Mouse (Mus musculus) forebrain, postnatal 0 days (tissue): ENCODE results near the gene Rnf8. TPM values are rescaled to one million over a fixed set of nuclear protein-coding genes. Genes with fewer than 3 reads are reported as not detected.

Experiments
- ATAC-seq: fragments of 200-750 bp; cut with Nextera tagmentation; 2 replicates; pipeline ENCODE4 v1.8.0; 2017; ENCODE audit warnings: mild to moderate bottlenecking, moderate library complexity
- DNase-seq: peaks from one replicate; pipeline ENCODE4 v3.0.0-alpha.2; 2015
- H3K27ac ChIP-seq: fragments of 300-500 bp; sonication (generic); 2 replicates; pipeline ENCODE4 v1.5.1; 2014; ENCODE audit warnings: low read depth, mild to moderate bottlenecking, antibody characterized with exemption, low read length, moderate library complexity, mixed read lengths
- H3K27me3 ChIP-seq: fragments of 300-500 bp; sonication (generic); 2 replicates; pipeline ENCODE4 v1.6.1; 2014; ENCODE audit warnings: mild to moderate bottlenecking, low read length, mixed read lengths; ENCODE audit not compliant: insufficient read depth
- H3K36me3 ChIP-seq: fragments of 300-500 bp; sonication (generic); 2 replicates; pipeline ENCODE4 v1.6.1; 2014; ENCODE audit warnings: mild to moderate bottlenecking, moderate library complexity; ENCODE audit not compliant: insufficient read depth
- H3K4me1 ChIP-seq: fragments of 300-500 bp; sonication (generic); 2 replicates; pipeline ENCODE4 v1.6.1; 2014; ENCODE audit warnings: antibody characterized with exemption; ENCODE audit not compliant: insufficient read depth
- H3K4me2 ChIP-seq: fragments of 300-500 bp; sonication (generic); 2 replicates; pipeline ENCODE4 v1.6.1; 2014; ENCODE audit warnings: low read depth, mild to moderate bottlenecking, moderate library complexity
- H3K4me3 ChIP-seq: fragments of 300-500 bp; sonication (generic); 2 replicates; pipeline ENCODE4 v1.5.1; 2014; ENCODE audit warnings: low read depth, low read length, mixed read lengths
- H3K9ac ChIP-seq: fragments of 300-500 bp; sonication (generic); 2 replicates; pipeline ENCODE4 v1.6.1; 2014; ENCODE audit warnings: mild to moderate bottlenecking
- H3K9me3 ChIP-seq: fragments of 300-500 bp; sonication (generic); 2 replicates; pipeline ENCODE4 v1.6.1; 2016; ENCODE audit warnings: low read length
- CTCF ChIP-seq: sonication (generic); IDR thresholded peaks from 2 replicates; pipeline ENCODE4 v1.5.1; 2016; ENCODE audit warnings: antibody characterized with exemption, control low read depth, low read depth
- WGBS: fragments of 180-500 bp; shearing (Covaris S2); extraction: QIAGEN DNeasy Blood & Tissue Kit; methylation state at CpG from one replicate; pipeline ENCODE4 v1.1.7; 2014; 5-methylcytosine and 5-hydroxymethylcytosine counted together
- polyA plus RNA-seq: library from polyadenylated mRNA; unstranded; fragments of >200 nt; fragmentation: Nextera tagmentation; extraction: Ambion mirVana; gene quantifications from 2 replicates; pipeline ENCODE4 v1.2.1, GENCODE M21; 2015
- total RNA-seq: library from RNA; depleted of rRNA; stranded (reverse); fragments of >200 nt; gene quantifications from 2 replicates; pipeline ENCODE4 v1.2.3, GENCODE M21; 2014

Rnf8 gene
- total and polyA plus RNA-seq, 2 experiments from 2014 or later: 49.0 to 68.8 TPM

- Histone ChIP-seq H3K9ac (no peak overlapping the region), H3K27ac (peak overlapping the region; percentile 22), H3K27me3 (no peaks in the 10 kb centered on the region), H3K4me2 (no peak overlapping the region), H3K36me3 (peaks cover 11% of the 10 kb centered on the region), H3K4me3 (no peak overlapping the region), H3K4me1 (peaks cover 5% of the 10 kb centered on the region; the same call in 1 of the 2 replicates), H3K9me3 (no peaks in the 10 kb centered on the region)
- peak; percentile 86 for ATAC-seq
- peak; percentile 71 for DNase-seq
- TF ChIP-seq CTCF: no peak
- WGBS: 65% methylated on average over 10 of the region's 10 CpGs
Measured at GRCm38 (mm10) chr17:29668051-29668986, 53.7 kb downstream of the Rnf8 start.

- Histone ChIP-seq H3K27me3 (no peaks in the 10 kb centered on the region), H3K27ac (peak overlapping the region; percentile 22; the same call in 1 of the 2 replicates), H3K9me3 (no peaks in the 10 kb centered on the region), H3K4me3 (no peak overlapping the region), H3K36me3 (peaks cover 10% of the 10 kb centered on the region), H3K9ac (no peak overlapping the region), H3K4me2 (no peak overlapping the region), H3K4me1 (peaks cover 5% of the 10 kb centered on the region; the same call in 1 of the 2 replicates)
- no peak for DNase-seq
- 88% methylated on average over 4 of the region's 4 CpGs for WGBS
- no peak for ATAC-seq
- no peak for TF ChIP-seq CTCF
Measured at GRCm38 (mm10) chr17:29669030-29669429, 54.4 kb downstream of the Rnf8 start.

DNA sequence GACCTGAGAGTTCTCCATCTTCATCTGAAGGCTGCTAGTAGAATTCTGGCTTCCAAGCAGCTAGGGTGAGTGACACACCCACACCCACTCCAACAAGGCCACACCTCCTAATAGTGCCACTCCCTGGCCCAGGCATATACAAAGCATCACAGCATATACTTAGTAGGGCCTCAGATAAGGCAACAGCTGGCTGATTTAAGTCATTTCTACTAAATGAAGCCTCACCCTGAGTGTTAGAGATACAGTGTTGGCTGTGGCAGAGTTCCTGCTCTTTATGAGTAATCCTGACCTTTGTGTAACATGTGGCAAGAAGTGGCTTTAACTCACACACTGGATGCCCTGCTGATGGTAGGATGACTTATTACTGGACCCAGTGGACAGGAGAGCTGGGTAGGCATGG, 55.3 kb downstream of the Rnf8 start:
- Histone ChIP-seq H3K4me2 (no peak overlapping the region), H3K4me3 (no peak overlapping the region), H3K9me3 (no peaks in the 10 kb centered on the region), H3K36me3 (peaks cover 15% of the 10 kb centered on the region), H3K27me3 (no peaks in the 10 kb centered on the region), H3K27ac (no peak overlapping the region), H3K9ac (no peak overlapping the region), H3K4me1 (peaks cover 5% of the 10 kb centered on the region; the same call in 1 of the 2 replicates)
- ATAC-seq (no peak), DNase-seq (no peak)
- no peak for TF ChIP-seq CTCF

DNA sequence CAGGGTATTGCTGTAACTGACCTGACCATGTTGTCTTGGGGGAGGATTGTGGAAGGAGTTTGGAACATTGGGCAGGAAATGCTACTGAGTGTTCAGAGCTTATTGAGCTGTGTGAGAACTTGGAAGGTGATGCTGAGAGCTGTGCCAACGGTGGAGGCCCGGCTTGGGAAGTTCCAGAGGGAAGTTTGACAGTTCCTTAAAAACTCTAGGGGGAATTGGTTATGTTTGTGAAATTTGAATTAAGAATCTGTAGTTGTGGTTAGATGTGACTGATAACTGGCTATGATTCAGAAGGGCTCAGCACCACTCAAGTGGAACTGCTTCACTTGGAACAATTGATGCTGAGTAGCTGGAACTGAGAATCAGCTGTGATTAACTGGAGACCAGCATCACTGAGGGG, 56.4 kb downstream of the Rnf8 start:
- WGBS: 61% methylated on average over 2 of the region's 2 CpGs
- no peak overlapping the region for H3K27ac ChIP-seq
- no peak for DNase-seq
- no peak overlapping the region for H3K9ac ChIP-seq
- peaks cover 26% of the 10 kb centered on the region for H3K36me3 ChIP-seq
- H3K27me3 ChIP-seq: no peaks in the 10 kb centered on the region
- no peak for ATAC-seq
- no peak for TF ChIP-seq CTCF
- no peak overlapping the region for H3K4me2 ChIP-seq
- H3K4me3 ChIP-seq: no peak overlapping the region
- no peaks in the 10 kb centered on the region for H3K9me3 ChIP-seq
- peaks cover 5% of the 10 kb centered on the region; the same call in 1 of the 2 replicates for H3K4me1 ChIP-seq

- no peak overlapping the region for H3K9ac ChIP-seq
- H3K27me3 ChIP-seq: no peaks in the 10 kb centered on the region
- ATAC-seq (no peak), DNase-seq (no peak)
- WGBS: 91% methylated on average over 4 of the region's 4 CpGs
- H3K27ac ChIP-seq: no peak overlapping the region
- H3K4me2 ChIP-seq: no peak overlapping the region
- H3K9me3 ChIP-seq: no peaks in the 10 kb centered on the region
- peaks cover 4% of the 10 kb centered on the region; the same call in 1 of the 2 replicates for H3K4me1 ChIP-seq
- H3K4me3 ChIP-seq: no peak overlapping the region
- peaks cover 49% of the 10 kb centered on the region for H3K36me3 ChIP-seq
- no peak for TF ChIP-seq CTCF
Measured at GRCm38 (mm10) chr17:29673325-29673724, 58.7 kb downstream of the Rnf8 start.

GRCm38 (mm10) chr17:29678526-29678925, 63.9 kb downstream of the Rnf8 start:
- TF ChIP-seq CTCF: no peak
- ATAC-seq: no peak
- Histone ChIP-seq H3K9ac (no peak overlapping the region), H3K4me2 (no peak overlapping the region), H3K9me3 (no peaks in the 10 kb centered on the region), H3K36me3 (peaks cover 79% of the 10 kb centered on the region), H3K27me3 (no peaks in the 10 kb centered on the region), H3K27ac (no peak overlapping the region), H3K4me3 (no peak overlapping the region), H3K4me1 (no peaks in the 10 kb centered on the region)
- DNase-seq: no peak
- whole genome bisulfite sequencing: 82% methylated on average over 8 of the region's 8 CpGs

- no peak overlapping the region for H3K27ac ChIP-seq
- H3K4me1 ChIP-seq: no peaks in the 10 kb centered on the region
- no peak overlapping the region for H3K4me2 ChIP-seq
- no peaks in the 10 kb centered on the region for H3K9me3 ChIP-seq
- H3K4me3 ChIP-seq: no peak overlapping the region
- ATAC-seq (no peak), DNase-seq (no peak)
- H3K9ac ChIP-seq: no peak overlapping the region
- 86% methylated on average over 6 of the region's 6 CpGs for WGBS
- H3K36me3 ChIP-seq: peaks cover 82% of the 10 kb centered on the region
- TF ChIP-seq CTCF: no peak
- no peaks in the 10 kb centered on the region for H3K27me3 ChIP-seq
Measured at GRCm38 (mm10) chr17:29679038-29679767, 64.6 kb downstream of the Rnf8 start.
